Mouse (Mus musculus): ENCODE results near the gene Clock.

The Clock gene

GRCm38 (mm10) chr5:76179791-76180190, 124.8 kb downstream of the Clock start:
- no peak for DNase-seq (ENCODE audit: low read depth, low spot score)

- no peak for DNase-seq (ENCODE audit: low read depth, low spot score)
Observed at GRCm38 (mm10) chr5:76179171-76179570, 125.4 kb downstream of the Clock start.

- no peak for DNase-seq (ENCODE audit: low read depth, low spot score)
Observed at GRCm38 (mm10) chr5:76177664-76178063, 126.9 kb downstream of the Clock start.

- DNase-seq (ENCODE audit: low read depth, low spot score): no peak
Observed at GRCm38 (mm10) chr5:76176841-76177240, 127.8 kb downstream of the Clock start.

- no peak for DNase-seq (ENCODE audit: low read depth, low spot score)
Observed at GRCm38 (mm10) chr5:76176411-76176810, 128.2 kb downstream of the Clock start.

- no peak for DNase-seq (ENCODE audit: low read depth, low spot score)
Observed at GRCm38 (mm10) chr5:76175051-76175450, 129.5 kb downstream of the Clock start.

GRCm38 (mm10) chr5:76171039-76171438, 133.6 kb downstream of the Clock start:
- no peak for DNase-seq (ENCODE audit: low read depth, low spot score)

- DNase-seq (ENCODE audit: low read depth, low spot score): no peak
Observed at GRCm38 (mm10) chr5:76170522-76170921, 134.1 kb downstream of the Clock start.

GRCm38 (mm10) chr5:76164827-76165226, 139.8 kb downstream of the Clock start:
- no peak for DNase-seq (ENCODE audit: low read depth, low spot score)

GRCm38 (mm10) chr5:76163828-76164390, 140.7 kb downstream of the Clock start:
- no peak for DNase-seq (ENCODE audit: low read depth, low spot score)

GRCm38 (mm10) chr5:76162926-76163325, 141.7 kb downstream of the Clock start:
- DNase-seq (ENCODE audit: low read depth, low spot score): no peak

- no peak for DNase-seq (ENCODE audit: low read depth, low spot score)
Observed at GRCm38 (mm10) chr5:76161491-76161890, 143.1 kb downstream of the Clock start.

- DNase-seq (ENCODE audit: low read depth, low spot score): no peak
Observed at GRCm38 (mm10) chr5:76160086-76160485, 144.5 kb downstream of the Clock start.
